Mouse (Mus musculus): ENCODE measurements around the gene Cldn18.

GRCm38 (mm10) chr9:99699752-99700389, 17.2 kb downstream of the Cldn18 start:
- TF ChIP-seq POLR2A (IDR thresholded peaks at IDR 0.05; ENCODE audit: borderline replicate concordance, insufficient read depth, low read length) (no peak), CTCF (IDR thresholded peaks at IDR 0.05; ENCODE audit: borderline replicate concordance, insufficient read depth, low read depth, low read length) (no peak)
